In genomic region chr17:44718591-44718990, GRCm38 (mm10) we compare ENCODE assay signal across 27 mouse cellular contexts. TPM values are rescaled to one million over a fixed set of nuclear protein-coding genes. Genes with fewer than 3 reads are reported as not detected.
A peak's percentile ranks its signal among the peaks of the same experiment; 100 is the strongest.
DNase-seq lines count a peak whose midpoint lies in the region; ATAC-seq lines count a peak whose summit lies in the region.
"Had no signal": no experiment of that assay in that cellular context is flagged by ENCODE, and none has a peak within 500 bp of the region (broad histone marks: within the 10 kb centered on the region; RNA-seq: fewer than 3 reads in every experiment).

No protein-coding gene starts in this region.

- WGBS in intestine, embryonic 16.5 days, result 57% methylated on average over 6 of the region's 6 CpGs

- no peaks in the 10 kb centered on the region for H3K9me3 ChIP-seq in intestine, embryonic 16.5 days (ENCODE audit: control insufficient read depth, low read length)
- H3K9me3 ChIP-seq: embryonic facial prominence, embryonic 15.5 days; forebrain, embryonic 10.5 days; heart, embryonic 12.5 days; hindbrain, embryonic 10.5 days; kidney, embryonic 15.5 days; limb, embryonic 10.5 days; neural tube, embryonic 13.5 days; stomach, embryonic 15.5 days had no signal

- ATAC-seq in common myeloid progenitor, adult 5-6 weeks (replicated peaks; ENCODE audit: low read depth, poor library complexity, severe bottlenecking), result peak; percentile 39; the same call in 1 of the 2 replicates
- ATAC-seq in inflammation-experienced regulatory T-cells, adult 6 months, result peak; percentile 8
- no peak for ATAC-seq in intestine, embryonic 16.5 days

- H3K27ac ChIP-seq in intestine, embryonic 16.5 days (ENCODE audit: low read length), result no peak overlapping the region
- H3K27ac ChIP-seq: embryonic facial prominence, embryonic 15.5 days; forebrain, embryonic 10.5 days; hindbrain, embryonic 10.5 days; kidney, embryonic 15.5 days; left cerebral cortex, adult 2 months; limb, embryonic 10.5 days; neural tube, embryonic 13.5 days; stomach, embryonic 15.5 days had no signal

- DNase-seq in 3T3-L1 (ENCODE audit: low read depth, low spot score) (peak; percentile 71), 416B (ENCODE audit: low read depth) (peak; percentile 90), adipocyte (ENCODE audit: low spot score) (no peak)
- DNase-seq in kidney, postnatal 10 days, result no peak
- no peak for DNase-seq in ovary, postnatal 14 days (ENCODE audit: low spot score)
- DNase-seq: cerebellum, adult 11-12 months; cerebellum, postnatal 10 days; heart, postnatal 10 days; kidney, adult 11 months; kidney, postnatal 4 days; liver; right cerebral cortex, postnatal 4 days; thymus, postnatal 25 days had no signal

- no peak overlapping the region for H3K4me2 ChIP-seq in intestine, embryonic 16.5 days (ENCODE audit: low read depth, low read length)
- H3K4me2 ChIP-seq: embryonic facial prominence, embryonic 15.5 days; heart, embryonic 12.5 days; kidney, embryonic 15.5 days; neural tube, embryonic 13.5 days; stomach, embryonic 15.5 days had no signal

- no peaks in the 10 kb centered on the region for H3K36me3 ChIP-seq in intestine, embryonic 16.5 days (ENCODE audit: control insufficient read depth, insufficient read depth, low read length)
- H3K36me3 ChIP-seq: embryonic facial prominence, embryonic 15.5 days; forebrain, embryonic 10.5 days; G1E; heart, embryonic 12.5 days; hindbrain, embryonic 10.5 days; kidney, embryonic 15.5 days; limb, embryonic 10.5 days; neural tube, embryonic 13.5 days; stomach, embryonic 15.5 days had no signal

- H3K9ac ChIP-seq in intestine, embryonic 16.5 days (ENCODE audit: low read depth, low read length), result no peak overlapping the region
- H3K9ac ChIP-seq: embryonic facial prominence, embryonic 15.5 days; heart, embryonic 12.5 days; kidney, embryonic 15.5 days; neural tube, embryonic 13.5 days; stomach, embryonic 15.5 days had no signal

- H3K27me3 ChIP-seq in intestine, embryonic 16.5 days (replicated peaks; ENCODE audit: control insufficient read depth, insufficient read depth, low read length), result no peaks in the 10 kb centered on the region
- H3K27me3 ChIP-seq: CH12.LX; heart, embryonic 12.5 days; kidney, embryonic 15.5 days; stomach, embryonic 15.5 days had no signal

- H3K4me3 ChIP-seq in intestine, embryonic 16.5 days (ENCODE audit: low read length), result no peak overlapping the region
- H3K4me3 ChIP-seq: embryonic facial prominence, embryonic 15.5 days; forebrain, embryonic 10.5 days; heart, embryonic 12.5 days; hindbrain, embryonic 10.5 days; kidney, embryonic 15.5 days; left cerebral cortex, adult 2 months; limb, embryonic 10.5 days; neural tube, embryonic 13.5 days; stomach, embryonic 15.5 days had no signal

- H3K4me1 ChIP-seq in intestine, embryonic 16.5 days (ENCODE audit: control insufficient read depth, insufficient read depth, low read length), result no peaks in the 10 kb centered on the region
- H3K4me1 ChIP-seq: stomach, embryonic 15.5 days had no signal

RNA-seq across cellular contexts. Expression of gene Supt3, which starts 58.4 kb away (rescaled TPM):
- 15.7 and 18.0 TPM in 2 replicates for total RNA-seq in common myeloid progenitor, adult 5-6 weeks (2017)
- 10 to 100 TPM; 15.4 to 27.4 (median 18.5) TPM for polyA plus RNA-seq in inflammation-experienced regulatory T-cells, adult 6 months (2017; shearing (Covaris generic))
- 15.7 TPM in 2 replicates for polyA plus RNA-seq in intestine, embryonic 16.5 days (2015; fragmentation: Nextera tagmentation; extraction: Ambion mirVana)

Comparison
In these comparisons a context has a peak if more than half of its experiments do, and no peak if none do; other contexts are left out.
1. DNase-seq: peak in 3T3-L1 (single experiment) and 416B (single experiment); none in adipocyte (single experiment), kidney, postnatal 10 days (single experiment) and ovary, postnatal 14 days (single experiment).